Mouse (Mus musculus): ENCODE results near the gene Fam136a.
A peak's percentile ranks its signal among the peaks of the same experiment; 100 is the strongest.
"Not testable (repeated sequence)": the region's sequence is repeated elsewhere in the genome, so short reads cannot be mapped to it uniquely, and the experiment has no call there.

The Fam136a gene

DNA sequence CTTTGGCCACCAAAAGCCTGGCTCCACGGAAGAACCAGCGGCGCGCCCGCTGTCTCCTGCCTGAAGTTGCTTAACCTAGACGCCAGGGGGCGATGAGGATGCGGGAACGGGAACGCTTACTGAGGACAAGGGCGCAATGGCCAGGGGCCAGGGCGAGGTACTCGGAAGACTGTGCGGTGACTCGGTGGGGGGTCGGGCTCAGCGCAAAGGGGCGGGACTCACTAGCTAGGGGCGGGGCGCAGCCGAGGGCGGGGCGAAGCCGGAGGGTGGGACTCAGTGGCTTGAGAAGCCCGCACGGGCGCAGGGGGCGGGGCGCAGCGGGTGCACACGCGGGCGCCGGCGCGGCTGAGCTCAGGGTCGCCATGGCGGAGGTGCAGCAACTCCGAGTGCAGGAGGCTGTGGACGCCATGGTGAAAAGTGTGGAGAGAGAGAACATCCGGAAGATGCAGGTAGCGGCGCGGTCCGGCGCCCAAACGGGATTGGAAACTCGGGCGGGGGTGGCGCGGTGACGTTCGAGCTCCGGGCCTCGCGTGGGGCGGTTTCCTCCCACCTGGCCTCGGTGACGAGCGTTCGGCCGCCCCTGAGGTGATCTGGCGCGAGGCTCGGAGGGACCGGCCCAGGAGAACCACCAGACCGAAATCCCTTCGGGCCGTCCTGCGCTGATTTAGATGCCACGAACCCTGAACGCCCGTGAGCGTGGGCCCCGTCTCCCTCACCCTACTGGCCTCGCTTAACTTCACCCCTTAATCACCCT is at the start of gene Fam136a:
Gene Fam136a (plus strand): TSS at position 276 of the 754 bp plus-strand sequence.
- DNase-seq = peak; percentile 98

DNA sequence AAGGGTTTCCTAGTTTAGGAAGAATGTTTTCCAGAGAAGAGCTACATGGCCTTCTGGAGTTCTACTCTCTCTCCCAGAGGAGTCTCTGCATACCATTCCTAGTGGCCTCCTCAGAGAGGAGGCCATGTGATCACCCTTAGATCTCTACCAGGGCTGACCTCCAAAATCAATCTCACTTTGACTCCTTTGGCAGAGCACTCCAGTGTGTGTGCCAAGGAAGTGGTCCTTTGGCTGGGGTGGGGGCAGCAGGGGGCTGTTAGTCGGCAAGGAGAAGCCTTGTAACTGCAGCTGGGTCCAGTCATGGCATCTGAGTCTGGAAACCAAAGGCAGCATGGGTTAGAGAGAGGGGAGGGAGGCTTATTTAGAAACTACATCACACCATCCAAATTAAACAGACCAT is 48.4 kb upstream of the Fam136a start:
- DNase-seq = no peak

DNA sequence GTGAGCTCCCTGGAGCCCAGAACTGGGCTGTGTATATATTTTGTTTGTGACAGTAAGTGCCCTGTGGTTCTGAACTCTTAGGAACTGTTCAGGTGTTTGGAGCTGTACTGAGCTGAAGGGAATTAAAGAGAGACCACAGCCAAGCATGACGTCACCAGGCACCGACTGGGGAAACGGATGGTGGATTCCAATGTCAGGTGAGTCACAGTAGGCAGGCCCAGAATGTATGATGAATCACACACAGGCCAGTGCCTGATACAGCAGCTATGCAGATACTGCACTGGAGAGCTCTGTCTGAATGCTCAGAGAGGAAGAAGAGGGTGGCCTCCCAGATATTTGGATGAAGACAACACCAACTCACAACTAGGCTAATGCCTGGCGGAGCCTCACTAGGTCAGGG is 46.6 kb upstream of the Fam136a start:
- DNase-seq = no peak

DNA sequence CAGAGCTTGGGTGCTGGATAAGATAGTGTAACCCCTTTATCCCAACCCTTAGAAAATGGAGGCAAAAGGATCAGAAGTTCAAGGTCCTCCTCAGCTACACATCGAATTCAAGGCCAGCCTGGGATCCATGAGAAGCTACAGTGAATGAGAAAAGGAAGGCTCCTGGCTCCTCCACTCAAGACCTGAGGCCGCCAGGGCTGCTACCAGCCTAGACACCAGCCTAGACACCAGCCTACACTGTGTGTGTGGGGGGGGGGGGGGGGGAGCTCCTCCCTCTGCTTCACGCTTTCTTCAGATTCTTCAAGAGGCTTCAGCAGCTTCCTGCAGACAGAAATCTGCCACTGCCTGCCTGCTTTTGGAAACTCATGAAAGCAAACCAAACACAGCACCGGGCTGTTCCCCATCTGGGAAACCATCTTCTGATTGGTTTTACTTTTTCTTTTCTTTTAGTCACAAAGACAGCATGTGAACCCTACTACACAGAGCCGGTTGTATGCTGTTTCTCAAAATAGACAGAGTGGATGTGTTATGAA is 43.3 kb upstream of the Fam136a start:
- DNase-seq = no peak

DNA sequence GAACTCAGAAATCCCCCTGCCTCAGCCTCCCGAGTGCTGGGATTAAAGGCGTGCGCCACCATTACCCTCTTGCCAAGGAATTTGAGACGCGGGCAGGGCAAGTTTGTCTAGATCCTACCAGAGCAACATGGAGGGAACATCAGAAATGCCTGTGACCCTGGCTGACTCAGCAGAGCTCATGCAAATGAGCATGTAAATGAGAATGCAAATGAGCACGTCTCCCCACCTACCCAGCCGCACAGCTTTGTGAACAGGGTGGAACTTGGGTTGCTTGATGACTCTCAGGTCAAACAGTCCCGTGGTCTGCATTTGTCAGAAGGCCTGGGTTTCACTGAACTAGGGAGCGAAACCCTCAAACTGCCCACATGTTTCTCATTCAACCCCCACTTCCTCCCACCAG is 42.5 kb upstream of the Fam136a start:
- no peak for DNase-seq

DNA sequence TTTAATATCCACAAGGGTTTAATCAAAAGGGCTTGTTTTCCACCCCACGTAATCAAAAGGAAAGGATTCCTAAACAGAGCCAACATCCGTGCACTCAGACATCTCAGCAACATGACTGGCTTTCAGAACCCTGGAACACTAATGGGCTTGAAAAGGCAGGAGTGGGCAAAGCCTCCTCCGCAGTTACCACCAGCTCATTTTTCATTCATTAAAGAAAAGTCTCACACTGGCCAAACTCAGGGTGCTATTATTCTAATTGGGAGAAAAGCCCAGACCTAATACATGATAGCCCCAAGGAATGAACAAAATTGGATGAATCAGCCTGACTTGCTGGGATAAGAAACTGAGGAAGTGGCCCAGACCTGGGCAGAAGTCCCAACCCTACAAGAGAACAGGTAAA is 41.0 kb upstream of the Fam136a start:
- no peak for DNase-seq

DNA sequence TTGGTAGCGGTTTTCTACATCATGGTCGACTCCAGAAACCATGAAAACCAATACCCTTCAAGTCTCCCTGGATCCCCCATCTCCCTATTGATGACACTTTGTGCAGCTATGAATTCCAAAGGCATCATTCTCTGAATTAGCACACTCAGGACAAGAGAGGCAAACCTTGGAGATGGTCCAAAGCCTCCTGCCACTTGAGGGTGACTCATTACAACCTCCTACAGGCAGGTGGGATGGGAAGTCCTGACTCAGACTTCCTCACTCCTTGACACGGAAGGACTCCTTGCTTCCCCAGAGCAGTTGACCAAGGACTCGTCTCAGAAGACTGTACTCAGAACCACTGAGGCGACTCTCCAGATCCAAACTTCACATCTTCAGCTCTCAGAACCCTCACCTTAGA is 39.8 kb upstream of the Fam136a start:
- DNase-seq = no peak

DNA sequence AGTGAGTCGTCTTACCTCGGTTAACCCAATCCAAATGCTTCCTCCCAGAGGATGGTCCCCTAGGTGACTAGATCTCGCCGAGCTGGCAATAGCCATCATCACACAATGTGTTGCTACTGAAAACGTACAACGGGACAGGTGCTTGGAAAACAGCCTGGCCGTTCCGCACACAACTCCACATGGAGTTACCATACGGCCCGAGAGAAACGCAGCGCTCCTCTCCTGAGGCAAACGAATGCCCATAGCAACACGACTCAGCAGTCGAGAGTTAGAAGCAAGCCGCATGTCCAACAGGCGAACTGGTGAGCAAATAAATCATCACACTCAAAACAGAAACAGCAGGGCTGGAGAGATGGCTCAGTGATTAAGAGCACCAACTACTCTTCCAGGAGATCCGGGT is 38.6 kb upstream of the Fam136a start:
- no peak for DNase-seq

DNA sequence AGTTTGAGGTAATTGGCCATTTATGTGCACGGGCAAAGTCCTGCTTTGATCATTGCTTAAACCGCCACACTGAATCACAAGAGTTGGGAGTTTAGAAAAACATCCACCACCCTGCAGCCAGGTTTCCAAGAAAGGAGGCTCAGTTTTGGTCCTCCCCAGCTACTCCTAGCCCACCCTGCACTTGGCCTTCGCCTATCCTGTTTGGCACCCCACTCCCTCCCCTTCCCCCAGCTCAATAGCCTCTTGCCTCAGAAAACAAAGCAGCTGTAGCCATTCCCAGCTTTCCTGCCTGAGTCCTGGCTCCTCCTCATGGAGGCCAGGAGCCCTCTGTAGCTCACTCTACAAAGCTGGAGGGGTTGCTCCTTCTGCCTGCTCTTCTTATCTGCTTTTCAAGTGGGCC is 37.1 kb upstream of the Fam136a start:
- DNase-seq = no peak

DNA sequence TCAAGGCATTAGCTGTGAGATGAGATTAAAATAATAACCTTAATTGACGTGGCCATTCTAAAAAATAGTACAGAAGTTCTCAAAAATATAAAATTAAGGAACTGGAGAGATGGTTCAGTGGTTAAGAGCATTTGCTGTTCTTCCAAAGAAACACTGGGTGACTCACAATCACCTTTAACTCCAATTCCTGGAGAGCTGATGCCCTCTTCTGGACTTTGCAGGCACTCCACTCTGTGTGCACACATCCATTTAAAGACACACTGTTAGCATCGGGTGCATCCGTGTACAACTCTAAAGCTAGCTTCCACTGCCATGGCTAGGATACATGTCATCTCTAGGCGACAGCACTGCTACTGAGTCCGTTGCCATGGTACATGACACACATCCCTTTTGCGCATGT is 35.5 kb upstream of the Fam136a start:
- DNase-seq = no peak

DNA sequence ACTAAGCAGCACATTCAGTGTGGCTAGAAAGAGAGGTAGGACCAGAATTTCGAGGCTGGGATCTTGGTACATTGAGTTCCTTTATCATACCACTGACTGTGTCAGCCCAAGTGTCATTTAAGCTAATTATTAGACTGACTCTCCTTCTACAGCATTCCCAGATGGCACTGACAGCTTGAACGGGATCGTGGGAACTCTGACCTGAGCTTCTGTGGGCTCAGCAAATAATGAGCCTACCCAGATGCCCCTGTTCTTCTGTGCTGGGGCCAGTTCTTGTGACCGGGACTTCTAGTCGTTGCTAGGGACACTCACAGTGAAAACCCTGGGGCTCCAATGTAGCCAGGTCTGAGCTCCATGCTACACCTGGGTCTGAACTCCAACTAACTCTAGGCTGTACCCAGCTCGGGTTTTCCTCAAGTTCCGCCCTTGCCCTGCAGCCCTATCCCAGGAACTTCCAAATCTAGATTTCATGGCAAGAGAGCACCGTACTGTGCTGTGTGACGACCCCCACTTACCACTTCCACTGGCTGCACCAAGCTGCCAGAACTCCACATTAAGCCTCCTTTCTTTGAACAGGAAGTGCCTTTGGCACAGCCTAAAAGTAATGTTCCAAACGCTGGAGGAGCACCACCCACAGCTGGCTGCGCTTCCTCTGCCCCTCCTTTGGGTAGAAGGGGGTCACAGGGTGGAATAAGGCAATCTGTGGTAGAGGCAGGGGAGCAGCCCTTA is 30.2 kb upstream of the Fam136a start:
- no peak for DNase-seq

DNA sequence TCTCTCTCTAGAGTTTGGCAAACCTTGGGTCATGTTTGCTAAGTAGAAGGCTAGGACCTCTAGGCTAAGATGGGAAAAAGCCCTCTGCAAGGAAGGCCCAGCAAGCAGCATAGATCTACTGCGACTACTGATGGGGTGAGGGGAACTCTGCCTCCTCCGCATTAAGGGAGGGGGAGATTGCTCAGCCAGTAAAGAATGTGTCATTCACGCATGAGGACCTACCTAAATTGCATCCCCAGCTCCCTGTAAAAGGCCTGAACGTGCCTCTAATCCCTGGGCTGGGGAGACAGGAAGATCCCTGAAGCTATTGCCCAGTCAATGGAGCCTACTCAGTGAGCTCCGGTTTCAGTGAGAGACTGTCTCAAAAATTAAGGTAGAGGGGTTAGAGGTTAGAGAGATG is 29.6 kb upstream of the Fam136a start:
- DNase-seq = no peak

DNA sequence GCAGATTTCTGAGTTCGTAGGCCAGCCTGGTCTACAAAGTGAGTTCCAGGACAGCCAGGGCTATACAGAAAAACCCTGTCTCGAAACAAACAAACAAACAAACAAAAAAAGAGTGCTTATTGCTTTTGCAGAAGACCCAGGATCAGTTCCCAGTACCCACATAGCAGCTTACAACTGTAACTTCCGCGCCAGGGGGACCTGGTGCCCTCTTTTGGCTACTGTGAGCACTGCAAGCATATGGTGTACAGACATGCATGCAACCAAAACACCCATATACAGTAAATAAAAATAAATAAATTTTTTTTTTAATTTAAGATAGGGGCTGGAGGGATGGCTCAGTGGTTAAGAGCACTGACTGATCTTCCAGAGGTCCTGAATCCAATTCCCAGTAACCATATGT is 29.1 kb upstream of the Fam136a start:
- not testable (repeated sequence) for DNase-seq

DNA sequence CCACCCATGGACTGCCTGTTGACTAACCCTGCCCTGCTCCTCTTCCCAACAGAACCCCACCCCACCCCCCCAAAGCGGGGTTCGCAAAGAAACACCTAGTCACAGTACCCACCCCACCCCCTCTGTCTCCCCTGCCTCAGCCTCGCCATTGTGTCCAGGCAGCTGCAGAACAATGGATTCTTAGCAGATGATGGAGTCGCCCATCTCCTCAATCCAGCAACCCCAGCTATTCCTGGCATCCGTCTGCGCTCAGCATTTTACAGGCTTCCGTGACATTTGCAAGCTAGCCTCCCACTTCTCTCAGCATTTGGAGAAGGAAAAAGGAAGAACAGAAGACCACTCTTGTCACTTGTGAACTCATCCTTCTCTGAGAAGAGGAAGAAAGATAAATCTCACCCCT is 21.8 kb upstream of the Fam136a start:
- no peak for DNase-seq

DNA sequence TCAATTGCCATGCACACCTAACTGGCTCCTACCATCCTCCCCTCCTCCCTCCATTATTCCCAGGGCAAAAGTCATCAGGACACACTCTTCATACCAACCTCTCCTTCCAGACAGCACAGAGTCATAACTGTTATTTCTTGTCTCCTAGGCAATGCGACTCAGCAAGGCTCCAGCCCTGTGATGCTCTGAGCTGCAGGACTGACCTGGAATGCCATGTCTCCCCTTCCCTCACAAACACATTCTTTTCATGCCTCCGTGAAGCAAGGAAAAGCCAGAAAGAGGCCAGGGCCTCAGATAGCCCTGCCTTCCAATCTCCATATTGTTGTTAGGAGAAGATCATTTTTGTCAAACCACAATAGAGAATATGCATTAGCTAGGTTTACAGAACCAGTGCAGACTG is 19.4 kb upstream of the Fam136a start:
- DNase-seq = no peak

DNA sequence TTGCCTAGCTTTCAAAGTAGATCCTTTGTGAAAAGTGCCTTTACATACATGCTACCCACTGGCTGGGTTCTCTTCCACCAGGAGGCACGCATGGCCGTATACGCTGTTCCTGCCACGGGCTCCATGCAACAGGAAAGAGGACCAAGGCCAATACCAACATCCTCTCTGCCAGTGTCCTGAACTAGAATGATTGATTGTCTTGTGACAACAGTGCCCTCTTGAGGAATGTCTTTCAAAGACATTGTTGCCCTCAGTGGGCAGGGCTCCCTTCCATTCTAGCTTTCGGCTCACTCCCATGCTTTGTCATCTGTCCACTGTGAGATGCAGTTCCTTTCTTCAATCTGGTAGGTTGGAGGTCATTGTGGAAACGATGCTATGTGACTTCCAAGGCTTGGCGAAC is 16.2 kb upstream of the Fam136a start:
- DNase-seq = no peak

DNA sequence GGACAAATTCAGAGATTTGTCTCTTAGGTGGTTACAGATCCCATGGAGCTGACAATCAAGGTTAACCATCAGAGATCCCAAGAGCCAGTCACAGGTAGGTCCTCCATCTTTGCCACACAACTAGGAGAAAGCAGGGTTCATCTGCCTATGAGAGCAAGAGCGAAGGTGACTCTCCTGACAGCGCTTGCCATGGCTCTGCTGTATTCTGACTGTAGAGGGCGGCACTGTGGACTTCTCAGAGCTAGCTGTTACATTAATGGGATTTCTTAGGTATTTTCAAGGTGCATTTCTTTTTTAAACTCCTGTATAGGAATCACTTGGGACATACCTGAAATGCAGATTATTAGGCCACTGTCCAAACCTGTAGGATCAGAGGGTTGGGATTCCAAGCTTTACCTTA is 10.5 kb upstream of the Fam136a start:
- no peak for DNase-seq

DNA sequence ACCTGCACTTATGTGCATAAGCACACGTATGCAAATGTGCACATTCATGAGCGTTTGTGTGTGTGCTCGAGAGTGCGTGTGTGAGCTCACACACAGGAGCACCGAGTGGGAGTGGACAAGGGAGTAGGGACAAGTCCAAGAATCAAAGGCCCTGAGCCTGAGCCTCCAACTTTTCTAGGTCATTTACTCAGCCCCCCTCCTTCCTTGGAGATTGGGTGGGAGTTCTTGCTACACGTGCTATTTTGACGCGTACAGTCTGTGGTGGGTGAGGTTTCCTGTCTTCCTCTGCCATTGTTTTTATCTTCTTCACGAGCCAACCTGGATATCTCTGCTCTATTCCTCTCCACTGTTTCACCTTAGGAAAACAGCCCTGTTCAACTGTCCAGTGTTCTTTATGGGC is 8.5 kb upstream of the Fam136a start:
- no peak for DNase-seq

DNA sequence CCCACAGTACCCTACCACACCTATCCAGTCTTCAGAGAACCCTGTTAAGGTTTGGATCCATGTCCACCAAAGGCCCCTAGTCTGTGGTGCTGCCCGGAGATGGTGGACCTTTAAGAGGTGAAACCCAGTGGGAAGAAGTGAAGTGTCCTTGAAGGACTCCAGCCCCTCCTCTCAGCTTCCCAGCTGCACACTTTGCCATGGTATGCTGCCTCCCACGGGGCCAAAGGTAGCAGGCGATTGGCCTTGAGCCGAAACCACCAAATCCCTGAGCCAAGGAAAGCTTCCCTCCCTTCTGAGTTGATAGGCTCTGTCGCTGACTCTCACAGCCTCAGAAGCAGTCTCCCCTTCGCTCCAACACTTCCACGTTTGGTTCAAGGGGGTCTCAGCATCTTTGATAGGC is 4.8 kb upstream of the Fam136a start:
- no peak for DNase-seq

DNA sequence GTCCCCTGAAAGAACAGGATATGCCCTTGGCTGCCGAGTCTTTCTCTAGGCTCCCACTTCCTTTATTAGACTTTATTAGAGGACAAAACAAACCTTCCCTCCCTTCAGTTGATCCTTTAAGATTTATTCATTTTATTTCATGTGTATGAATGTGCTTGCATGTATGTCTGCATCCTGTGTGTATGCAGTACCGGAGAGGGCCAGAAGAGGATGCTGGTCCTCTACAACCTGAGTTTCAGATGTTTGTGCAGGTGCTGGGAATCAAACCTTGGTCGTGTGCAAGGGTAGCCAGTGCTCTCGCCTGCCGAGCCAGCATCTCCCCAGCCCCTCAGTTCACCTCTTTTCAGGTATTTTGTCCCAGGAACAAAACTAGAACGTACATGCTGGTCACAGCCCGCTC is 4.1 kb upstream of the Fam136a start:
- no peak for DNase-seq

DNA sequence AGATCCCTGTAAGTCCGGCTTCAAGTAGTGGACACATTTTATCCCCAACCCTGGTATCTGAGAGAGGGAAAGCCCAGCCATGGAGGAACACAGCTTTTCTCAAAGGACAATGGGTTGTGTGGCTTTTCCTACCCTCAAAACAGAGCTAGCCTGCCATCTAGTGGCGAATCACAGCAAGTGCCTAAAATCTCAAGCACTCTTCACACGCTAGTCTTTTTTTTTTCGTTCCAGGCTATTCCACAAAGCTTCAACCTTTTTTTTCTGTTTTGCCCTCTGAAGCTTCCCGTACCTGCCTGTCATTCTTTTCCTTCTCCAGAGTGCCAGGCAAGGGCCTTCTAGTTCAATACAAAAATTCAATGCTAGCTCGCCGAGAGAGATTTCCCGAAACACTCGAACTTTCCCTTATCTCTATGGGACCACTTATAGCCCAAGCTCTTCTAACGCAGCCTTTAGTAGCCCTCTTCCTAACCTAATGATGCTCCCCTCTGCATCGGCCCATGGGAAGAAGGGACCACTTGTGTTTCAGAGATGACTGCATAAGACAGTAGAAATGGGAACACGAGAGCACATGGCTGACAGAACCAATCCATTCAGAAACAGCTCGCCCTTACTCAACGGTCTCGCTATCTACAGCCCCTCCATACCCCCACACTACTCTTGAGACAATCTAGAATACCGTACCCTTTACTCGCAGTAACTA is 854 bp upstream of the Fam136a start:
- peak; percentile 82 for DNase-seq

DNA sequence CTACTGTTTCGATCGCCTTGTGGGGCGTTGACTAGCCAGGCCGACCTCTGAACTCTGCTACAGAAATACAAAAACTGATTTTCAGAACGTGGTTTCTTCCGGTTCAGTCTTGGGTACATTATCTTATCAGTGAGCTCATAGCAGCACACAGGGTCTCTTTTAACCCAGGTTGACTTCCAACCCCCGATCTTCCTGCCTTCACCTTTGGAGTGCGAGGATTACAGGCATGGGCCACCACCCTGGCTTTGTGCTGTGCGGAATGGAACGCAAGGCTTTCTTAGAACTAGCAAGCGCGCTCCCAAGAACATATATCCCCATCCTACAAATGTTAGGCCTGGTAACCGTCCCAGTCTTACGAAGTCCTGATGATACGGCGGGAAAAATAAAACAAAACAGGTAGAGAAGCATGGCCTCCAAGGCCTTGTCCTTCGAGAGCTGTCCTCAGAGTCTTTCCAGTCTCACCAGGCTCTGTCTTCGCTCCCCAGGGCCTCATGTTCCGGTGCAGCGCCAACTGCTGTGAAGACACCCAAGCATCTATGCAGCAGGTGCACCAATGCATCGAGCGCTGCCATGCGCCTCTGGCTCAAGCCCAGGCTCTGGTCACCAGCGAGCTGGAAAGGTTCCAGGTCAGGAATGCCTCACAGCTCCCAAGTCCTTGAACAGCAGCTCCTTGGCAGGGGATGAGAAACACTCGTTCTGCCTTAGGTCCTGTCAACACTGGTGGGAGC is 843 bp downstream of the Fam136a start:
- peak; percentile 32 for DNase-seq

DNA sequence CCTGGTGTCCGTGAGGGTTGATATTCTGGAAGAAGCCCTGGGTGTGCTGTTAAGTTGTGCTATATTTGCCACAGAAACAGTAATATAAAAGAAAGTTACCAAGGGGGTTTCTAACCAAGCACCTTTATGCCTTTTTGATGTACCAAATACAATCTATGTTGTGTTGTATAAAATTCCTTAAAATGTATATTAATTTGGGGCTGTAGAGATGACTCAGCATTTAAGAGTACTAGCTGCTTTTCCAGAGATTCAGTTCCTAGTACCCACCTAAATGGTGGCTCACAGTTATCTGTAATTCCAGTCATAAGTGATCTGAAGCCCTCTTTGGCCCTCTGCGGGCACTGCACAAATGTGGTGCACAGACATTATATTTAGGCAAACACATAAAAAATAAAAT is 1.4 kb downstream of the Fam136a start:
- no peak for DNase-seq
